28 mouse cellular contexts compared by ENCODE assay signal in the genomic region with DNA sequence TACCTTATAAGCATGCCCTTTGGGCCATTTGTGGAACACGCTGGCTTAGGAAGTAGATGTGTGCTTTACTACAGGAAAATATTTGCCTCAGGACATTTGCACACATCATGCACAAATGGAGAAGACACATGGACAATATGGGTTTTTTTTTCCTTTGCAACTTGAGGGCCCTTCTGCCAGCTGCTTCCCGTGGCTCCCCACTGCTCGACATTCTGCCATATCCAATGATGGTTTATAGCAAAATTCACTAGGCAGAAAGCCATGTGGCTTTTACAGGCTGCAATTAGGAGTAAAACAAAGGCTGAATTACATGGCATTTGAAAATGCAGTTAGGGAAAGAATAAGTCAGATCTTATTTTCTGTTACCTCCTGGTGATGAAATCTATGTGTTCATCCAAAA.
DNase-seq lines count a peak whose midpoint lies in the region; ATAC-seq and TF ChIP-seq lines count a peak whose summit lies in the region.
"Had no signal": no experiment of that assay in that cellular context is flagged by ENCODE, and none has a peak within 500 bp of the region (broad histone marks: within the 10 kb centered on the region; RNA-seq: fewer than 3 reads in every experiment).

No protein-coding gene starts in this region.

- H3K36me3 ChIP-seq in hindbrain, postnatal 0 days (ENCODE audit: insufficient read depth, low read length) = no peaks in the 10 kb centered on the region
- no peaks in the 10 kb centered on the region for H3K36me3 ChIP-seq in hindbrain, embryonic 11.5 days (ENCODE audit: control insufficient read depth, insufficient read depth, low read length)
- H3K36me3 ChIP-seq: embryonic facial prominence, embryonic 13.5 days; forebrain, embryonic 10.5 days; forebrain, embryonic 15.5 days; heart, embryonic 12.5 days; intestine, embryonic 15.5 days; limb, embryonic 12.5 days; liver, embryonic 15.5 days; midbrain, embryonic 10.5 days had no signal

- ATAC-seq in hindbrain, postnatal 0 days = no peak
- ATAC-seq in hindbrain, embryonic 11.5 days (ENCODE audit: low FRiP score) = no peak
- ATAC-seq: forebrain, embryonic 15.5 days; hindbrain, embryonic 16.5 days; intestine, embryonic 15.5 days had no signal

- 48% methylated on average over 3 of the region's 3 CpGs for WGBS in hindbrain, postnatal 0 days
- 72% methylated on average over 3 of the region's 3 CpGs for WGBS in hindbrain, embryonic 11.5 days

- no peaks in the 10 kb centered on the region for H3K4me1 ChIP-seq in hindbrain, postnatal 0 days (ENCODE audit: insufficient read depth, low read length)
- H3K4me1 ChIP-seq in hindbrain, embryonic 11.5 days (replicated peaks; ENCODE audit: control insufficient read depth, insufficient read depth, low read length) = no peaks in the 10 kb centered on the region
- H3K4me1 ChIP-seq: embryonic facial prominence, embryonic 13.5 days; heart, embryonic 12.5 days; intestine, embryonic 15.5 days; limb, embryonic 12.5 days; liver, embryonic 15.5 days had no signal

- H3K9ac ChIP-seq in hindbrain, postnatal 0 days (replicated peaks; ENCODE audit: low read length) = no peak overlapping the region
- no peak overlapping the region for H3K9ac ChIP-seq in hindbrain, embryonic 11.5 days (ENCODE audit: low read depth, low read length)
- H3K9ac ChIP-seq: embryonic facial prominence, embryonic 13.5 days; forebrain, embryonic 15.5 days; heart, embryonic 12.5 days; intestine, embryonic 15.5 days; limb, embryonic 12.5 days; liver, embryonic 15.5 days; lung, embryonic 14.5 days had no signal

- H3K4me2 ChIP-seq in hindbrain, postnatal 0 days (ENCODE audit: low read depth, low read length) = no peak overlapping the region
- no peak overlapping the region for H3K4me2 ChIP-seq in hindbrain, embryonic 11.5 days (replicated peaks; ENCODE audit: low read depth, low read length)
- H3K4me2 ChIP-seq: embryonic facial prominence, embryonic 13.5 days; forebrain, embryonic 15.5 days; heart, embryonic 12.5 days; intestine, embryonic 15.5 days; limb, embryonic 12.5 days; liver, embryonic 15.5 days; lung, embryonic 14.5 days had no signal

- no peak overlapping the region for H3K27ac ChIP-seq in hindbrain, postnatal 0 days
- no peak overlapping the region for H3K27ac ChIP-seq in hindbrain, embryonic 11.5 days (ENCODE audit: low read depth, low read length)
- H3K27ac ChIP-seq: embryonic facial prominence, embryonic 13.5 days; forebrain, embryonic 10.5 days; forebrain, embryonic 15.5 days; gastrocnemius, adult 2 months; heart, adult 2 months; intestine, embryonic 15.5 days; layer of hippocampus, adult 2 months; limb, embryonic 12.5 days; liver, embryonic 15.5 days; midbrain, embryonic 10.5 days had no signal

- no peaks in the 10 kb centered on the region for H3K27me3 ChIP-seq in hindbrain, postnatal 0 days (ENCODE audit: insufficient read depth, low read length)
- no peaks in the 10 kb centered on the region for H3K27me3 ChIP-seq in hindbrain, embryonic 11.5 days (ENCODE audit: control insufficient read depth, insufficient read depth, low read length)
- H3K27me3 ChIP-seq: forebrain, embryonic 15.5 days; heart, embryonic 12.5 days; intestine, embryonic 15.5 days; limb, embryonic 12.5 days; liver, embryonic 15.5 days had no signal

- no peak overlapping the region for H3K4me3 ChIP-seq in hindbrain, postnatal 0 days (ENCODE audit: low read length)
- no peak overlapping the region for H3K4me3 ChIP-seq in hindbrain, embryonic 11.5 days (ENCODE audit: low read depth, low read length)
- H3K4me3 ChIP-seq: embryonic facial prominence, embryonic 13.5 days; forebrain, embryonic 10.5 days; forebrain, embryonic 15.5 days; gastrocnemius, adult 2 months; heart, adult 2 months; heart, embryonic 12.5 days; intestine, embryonic 15.5 days; layer of hippocampus, adult 2 months; limb, embryonic 12.5 days; liver, embryonic 15.5 days; midbrain, embryonic 10.5 days had no signal

- TF ChIP-seq CTCF in hindbrain, postnatal 0 days (IDR thresholded peaks at IDR 0.05; ENCODE audit: low read depth) = no peak

- no peaks in the 10 kb centered on the region for H3K9me3 ChIP-seq in hindbrain, postnatal 0 days (ENCODE audit: low read length)
- no peaks in the 10 kb centered on the region for H3K9me3 ChIP-seq in hindbrain, embryonic 11.5 days (ENCODE audit: control insufficient read depth, low read length)
- H3K9me3 ChIP-seq: embryonic facial prominence, embryonic 13.5 days; forebrain, embryonic 10.5 days; forebrain, embryonic 15.5 days; heart, embryonic 12.5 days; intestine, embryonic 15.5 days; limb, embryonic 12.5 days; liver, embryonic 15.5 days; midbrain, embryonic 10.5 days had no signal

- DNase-seq in hindbrain, postnatal 0 days (ENCODE audit: low spot score) = peak; percentile 25
- no peak for DNase-seq in hindbrain, embryonic 11.5 days (ENCODE audit: low spot score)
- peak; percentile 88 for DNase-seq in brain, adult 2 months (ENCODE audit: low read depth, low spot score)
- peak; percentile 69 to 72 for DNase-seq in cerebellum, adult 18-20 months
- DNase-seq in cerebellum, postnatal 10 days = peak; percentile 65 to 78
- no peak for DNase-seq in adrenal gland, adult 18-20 months (ENCODE audit: low spot score in 2 of 2)
- DNase-seq in adrenal gland, postnatal 4 days (ENCODE audit: low spot score in 2 of 2) = no peak
- DNase-seq in spleen, adult 18-20 months = no peak
- DNase-seq: adrenal gland, adult 2 months; adrenal gland, postnatal 36 days; gastrocnemius, adult 2 months; heart, adult 2 months; heart, postnatal 4 days; kidney, adult 2 months; kidney, postnatal 36 days; lung, embryonic 14.5 days; right cerebral cortex, postnatal 25 days; thymus, postnatal 25 days had no signal

Comparison
In these comparisons a context has a peak if more than half of its experiments do, and no peak if none do; other contexts are left out.
1. DNase-seq: peak in hindbrain, postnatal 0 days (single experiment), brain, adult 2 months (single experiment), cerebellum, adult 18-20 months (2 of 2) and cerebellum, postnatal 10 days (2 of 2); none in hindbrain, embryonic 11.5 days (single experiment), adrenal gland, adult 18-20 months (0 of 2), adrenal gland, postnatal 4 days (0 of 2) and spleen, adult 18-20 months (0 of 2).